Mouse (Mus musculus): ENCODE results near the gene Gm11237.
"Not testable (repeated sequence)": the region's sequence is repeated elsewhere in the genome, so short reads cannot be mapped to it uniquely, and the experiment has no call there.

Gm11237 gene

GRCm38 (mm10) chr4:73622684-73623083 lies at the start of gene Gm11237:
TSS of gene Gm11237 (plus strand) at chr4:73622984.
- DNase-seq (ENCODE audit: low spot score) = not testable (repeated sequence)

GRCm38 (mm10) chr4:73599248-73599647 lies 23.5 kb upstream of the Gm11237 start:
- DNase-seq (ENCODE audit: low spot score) = no peak

GRCm38 (mm10) chr4:73607581-73607980 lies 15.2 kb upstream of the Gm11237 start, which contains the start of gene Gm11238:
TSS of gene Gm11238 (plus strand) at chr4:73607881.
- not testable (repeated sequence) for DNase-seq (ENCODE audit: low spot score)

GRCm38 (mm10) chr4:73637821-73638220 lies 15.0 kb downstream of the Gm11237 start, which contains the start of gene Gm11236:
TSS of gene Gm11236 (plus strand) at chr4:73638121.
- DNase-seq (ENCODE audit: low spot score) = not testable (repeated sequence)

- DNase-seq (ENCODE audit: low spot score) = not testable (repeated sequence)
These were observed 39.1 kb downstream of the Gm11237 start for GRCm38 (mm10) chr4:73661864-73662263.

GRCm38 (mm10) chr4:73668054-73668453 lies 45.3 kb downstream of the Gm11237 start, which contains the start of gene Gm11239:
TSS of gene Gm11239 (plus strand) at chr4:73668354.
- DNase-seq (ENCODE audit: low spot score) = not testable (repeated sequence)
